Mouse (Mus musculus) kidney, adult 2 months (tissue): Measurements from ENCODE around the gene Zbtb25. TPM values are rescaled to one million over a fixed set of nuclear protein-coding genes. Genes with fewer than 3 reads are reported as not detected.

Source experiments
- DNase-seq: peaks from one replicate; pipeline ENCODE4 v3.0.0; 2021
- H3K27ac ChIP-seq: fragments of 200-500 bp; 2 replicates; pipeline ENCODE4 v1.5.1; 2012; ENCODE audit warnings: low read depth, low read length, control low read depth, inconsistent platforms; ENCODE audit not compliant: insufficient read depth
- H3K27me3 ChIP-seq: fragments of 200-500 bp; replicated peaks from 2 replicates; pipeline ENCODE4 v1.6.1; 2012; ENCODE audit warnings: mild to moderate bottlenecking, moderate library complexity, low read length, inconsistent platforms; ENCODE audit not compliant: control insufficient read depth, insufficient read depth
- H3K36me3 ChIP-seq: fragments of 200-500 bp; 2 replicates; pipeline ENCODE4 v1.6.1; 2012; ENCODE audit warnings: mild to moderate bottlenecking, moderate library complexity, low read length, inconsistent platforms; ENCODE audit not compliant: control insufficient read depth, insufficient read depth
- H3K4me1 ChIP-seq: fragments of 200-500 bp; 2 replicates; pipeline ENCODE4 v1.6.1; 2011; ENCODE audit warnings: low read length; ENCODE audit not compliant: control insufficient read depth, insufficient read depth
- H3K4me3 ChIP-seq: fragments of 200-500 bp; 2 replicates; pipeline ENCODE4 v1.5.1; 2011; ENCODE audit warnings: mild to moderate bottlenecking, low read depth, low read length, control low read depth; ENCODE audit not compliant: insufficient read depth
- CTCF ChIP-seq: fragments of 200-500 bp; conservative IDR thresholded peaks from 2 replicates; pipeline ENCODE4 v1.5.1; 2011; ENCODE audit warnings: low read depth, mild to moderate bottlenecking, control low read depth, low read length, moderate library complexity, mixed read lengths; ENCODE audit not compliant: insufficient read depth, insufficient read length
- POLR2A ChIP-seq: fragments of 200-500 bp; IDR thresholded peaks from one replicate; pipeline ENCODE4 v1.6.1; 2011; ENCODE audit warnings: low read depth, low read length, control low read depth
- WGBS: fragments of 180-500 bp; shearing (Covaris S2); methylation state at CpG from one replicate; pipeline ENCODE4 v1.1.7; 2018; 5-methylcytosine and 5-hydroxymethylcytosine counted together
- polyA plus RNA-seq: library from polyadenylated mRNA; depleted of rRNA; stranded (reverse); fragments of >200 nt; gene quantifications from 2 replicates; pipeline ENCODE4 v1.2.3, GENCODE M21; 2012; rRNA removed

Gene Zbtb25
- polyA plus RNA-seq, 1 experiment: 5.9 TPM

- Histone ChIP-seq H3K27ac (no peak overlapping the region), H3K4me3 (no peak overlapping the region), H3K36me3 (peaks cover 6% of the 10 kb centered on the region; the same call in 1 of the 2 replicates), H3K27me3 (no peaks in the 10 kb centered on the region), H3K4me1 (no peaks in the 10 kb centered on the region)
- TF ChIP-seq CTCF (no peak), POLR2A (no peak)
- peak; percentile 27 for DNase-seq
- WGBS: 52% methylated on average over 9 of the region's 9 CpGs
Observed at GRCm38 (mm10) chr12:76306852-76307561, 62.4 kb downstream of the Zbtb25 start.

GRCm38 (mm10) chr12:76305107-76305506 is 64.3 kb downstream of the Zbtb25 start:
- Histone ChIP-seq H3K27ac (no peak overlapping the region), H3K36me3 (0 out of 2 replicates have a peak, but pooled peaks cover 4% of the 10 kb centered on the region)

GRCm38 (mm10) chr12:76304199-76304598 is 65.2 kb downstream of the Zbtb25 start:
- TF ChIP-seq CTCF (no peak), POLR2A (no peak)
- Histone ChIP-seq H3K4me3 (no peak overlapping the region), H3K4me1 (no peaks in the 10 kb centered on the region), H3K27me3 (no peaks in the 10 kb centered on the region), H3K36me3 (0 out of 2 replicates have a peak, but pooled peaks cover 4% of the 10 kb centered on the region), H3K27ac (no peak overlapping the region)
- DNase-seq: peak; percentile 30
- WGBS: 59% methylated on average over 4 of the region's 4 CpGs

More at GRCm38 (mm10) chr12:76305107-76305506, 64.3 kb downstream of the Zbtb25 start:
- Histone ChIP-seq H3K4me3 (no peak overlapping the region), H3K27me3 (no peaks in the 10 kb centered on the region), H3K4me1 (no peaks in the 10 kb centered on the region)
- no peak for DNase-seq
- 83% methylated on average over 8 of the region's 8 CpGs for WGBS
- TF ChIP-seq CTCF (no peak), POLR2A (no peak)

- no peaks in the 10 kb centered on the region for H3K4me1 ChIP-seq
- H3K27me3 ChIP-seq: no peaks in the 10 kb centered on the region
- no peak overlapping the region for H3K4me3 ChIP-seq
- peak; percentile 12 for DNase-seq
- 80% methylated on average over 11 of the region's 11 CpGs for WGBS
- no peak for TF ChIP-seq CTCF
- H3K36me3 ChIP-seq: peaks cover 4% of the 10 kb centered on the region; the same call in 1 of the 2 replicates
- H3K27ac ChIP-seq: no peak overlapping the region
Observed at GRCm38 (mm10) chr12:76303474-76303873, 65.9 kb downstream of the Zbtb25 start.

GRCm38 (mm10) chr12:76300367-76300766 is 69.0 kb downstream of the Zbtb25 start:
- Histone ChIP-seq H3K27ac (no peak overlapping the region), H3K4me1 (no peaks in the 10 kb centered on the region), H3K4me3 (no peak overlapping the region), H3K27me3 (no peaks in the 10 kb centered on the region), H3K36me3 (peaks cover 6% of the 10 kb centered on the region)
- TF ChIP-seq CTCF (no peak), POLR2A (no peak)
- DNase-seq: no peak
- WGBS: 82% methylated on average over 10 of the region's 10 CpGs

GRCm38 (mm10) chr12:76299361-76299906 is 70.0 kb downstream of the Zbtb25 start:
- WGBS: 94% methylated on average over 9 of the region's 9 CpGs
- TF ChIP-seq POLR2A: no peak
- no peak for TF ChIP-seq CTCF
- Histone ChIP-seq H3K27ac (no peak overlapping the region), H3K4me3 (no peak overlapping the region), H3K27me3 (no peaks in the 10 kb centered on the region), H3K4me1 (no peaks in the 10 kb centered on the region), H3K36me3 (peaks cover 9% of the 10 kb centered on the region)
- no peak for DNase-seq

- Histone ChIP-seq H3K27ac (no peak overlapping the region), H3K4me1 (no peaks in the 10 kb centered on the region), H3K4me3 (no peak overlapping the region), H3K27me3 (no peaks in the 10 kb centered on the region), H3K36me3 (peaks cover 6% of the 10 kb centered on the region)
- 87% methylated on average over 5 of the region's 5 CpGs for WGBS
- TF ChIP-seq CTCF (no peak), POLR2A (no peak)
- no peak for DNase-seq
Observed at GRCm38 (mm10) chr12:76297830-76298229, 71.6 kb downstream of the Zbtb25 start.

Other genes with a start within 250 kb of the Zbtb25 start
- 0.17 and 0.31 TPM in 2 replicates for gene Esr2, start 192.3 kb downstream of the Zbtb25 start, polyA plus RNA-seq
- gene Tex21, start 122.9 kb downstream of the Zbtb25 start, polyA plus RNA-seq: 0.11 TPM in 1 of 2 replicates, not detected in the other
- 128 and 132 TPM in 2 replicates for gene Mthfd1, start 114.3 kb downstream of the Zbtb25 start, polyA plus RNA-seq
- 0.19 and 0.27 TPM in 2 replicates for gene Akap5, start 44.7 kb downstream of the Zbtb25 start, polyA plus RNA-seq
- 1.5 and 1.6 TPM in 2 replicates for gene Zbtb1, start 664 bp upstream of the Zbtb25 start, polyA plus RNA-seq
- 11.8 and 14.0 TPM in 2 replicates for gene Hspa2, start 34.6 kb upstream of the Zbtb25 start, polyA plus RNA-seq
- 0.23 and 0.31 TPM in 2 replicates for gene Ppp1r36, start 47.9 kb upstream of the Zbtb25 start, polyA plus RNA-seq
- 57.9 and 67.6 TPM in 2 replicates for gene Plekhg3, start 161.3 kb upstream of the Zbtb25 start, polyA plus RNA-seq